Mouse (Mus musculus) ovary, postnatal 36 days (tissue): ENCODE measurements around the gene Smim1.

Source experiments
- DNase-seq: peaks from one replicate; pipeline ENCODE4 v3.0.0; 2022; ENCODE audit warnings: low spot score, mixed read lengths

Smim1 gene

GRCm38 (mm10) chr4:154025641-154026440 is at the start of gene Smim1:
Smim1 (minus strand) TSS chr4:154026230.
- peak; percentile 85 for DNase-seq

DNA sequence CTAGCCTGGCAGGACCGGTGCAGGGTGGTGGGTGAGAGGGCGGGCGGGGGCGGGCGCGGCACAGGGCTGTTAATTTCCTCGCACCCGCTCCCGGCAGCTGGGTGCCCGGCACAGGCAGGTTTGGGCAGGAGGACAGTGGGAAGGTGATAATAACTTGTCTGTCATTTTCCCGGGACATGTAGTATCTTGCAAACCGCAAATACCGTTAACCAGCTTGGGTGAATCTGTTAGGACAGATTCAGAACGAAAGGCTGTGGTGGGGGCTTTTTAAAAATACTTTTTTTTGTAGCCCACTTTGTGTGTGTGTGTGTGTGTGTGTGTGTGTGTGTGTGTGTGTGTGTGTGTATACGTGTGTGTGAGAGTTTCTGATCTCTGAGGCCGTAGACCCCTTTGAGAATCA is 45.9 kb upstream of the Smim1 start:
- DNase-seq: no peak

GRCm38 (mm10) chr4:154071521-154071920 is 45.5 kb upstream of the Smim1 start:
- no peak for DNase-seq

DNA sequence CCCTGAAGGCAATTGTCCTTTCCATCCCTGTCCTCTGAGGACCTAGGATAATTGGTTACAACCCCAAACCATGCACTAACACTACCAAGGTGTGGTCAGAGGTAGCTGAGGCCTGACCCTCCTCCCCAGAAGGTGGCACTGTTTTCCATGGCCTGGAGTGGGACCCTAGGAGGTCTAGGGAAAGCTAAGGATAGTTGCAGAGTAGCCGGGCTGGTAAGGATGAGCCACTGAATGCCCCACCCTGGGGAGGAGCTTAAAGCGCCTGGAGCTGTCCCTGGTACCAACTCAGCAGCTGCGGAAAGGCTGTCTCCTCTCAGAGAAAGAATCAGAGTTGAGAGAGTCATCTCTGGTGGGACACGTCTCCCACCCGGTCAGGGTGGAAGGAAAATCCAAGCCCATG is 44.9 kb upstream of the Smim1 start:
- peak; percentile 36 for DNase-seq

DNA sequence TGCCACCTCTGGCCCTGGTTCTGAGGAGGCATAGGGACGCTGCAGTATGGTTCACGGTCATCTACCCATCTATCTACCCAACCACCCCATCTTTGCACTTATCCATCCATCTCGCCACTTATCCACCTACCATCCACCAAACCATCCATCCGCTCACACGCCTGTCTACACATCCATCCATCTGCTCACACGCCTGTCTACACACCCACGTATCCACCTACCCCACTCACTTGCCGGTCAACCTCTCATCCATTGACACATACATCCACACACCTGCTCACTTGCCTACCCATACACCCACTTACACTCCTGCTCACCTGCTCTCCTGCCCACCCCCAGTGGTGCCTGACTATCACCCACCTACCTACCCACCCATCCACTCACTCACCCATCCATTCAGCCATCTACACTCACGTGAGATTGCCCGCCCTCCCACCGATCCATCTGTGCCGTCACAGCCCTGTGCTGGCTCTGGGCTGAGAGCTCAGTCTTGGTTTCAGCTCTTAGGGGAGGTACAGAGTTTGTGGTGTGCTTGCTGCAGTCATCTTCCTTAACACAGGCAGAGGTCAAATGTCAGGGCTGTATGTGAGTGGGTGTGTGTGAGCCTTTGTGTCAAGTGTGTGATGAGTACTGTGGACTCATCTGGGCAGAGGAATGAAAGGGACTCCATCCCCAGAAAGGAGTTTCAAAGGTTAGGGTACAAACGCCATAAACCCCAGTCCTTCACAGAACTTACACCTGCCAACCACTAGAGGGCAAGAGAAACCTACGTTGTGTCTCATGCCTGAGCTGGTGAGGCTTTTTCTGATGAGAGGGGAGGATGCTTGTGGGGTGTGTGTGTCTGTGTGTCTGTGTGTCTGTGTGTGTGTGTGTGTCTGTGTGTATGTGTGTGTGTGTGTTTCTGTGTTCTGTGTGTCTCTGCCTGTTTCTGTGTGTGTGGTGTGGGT is 39.1 kb upstream of the Smim1 start:
- no peak for DNase-seq

DNA sequence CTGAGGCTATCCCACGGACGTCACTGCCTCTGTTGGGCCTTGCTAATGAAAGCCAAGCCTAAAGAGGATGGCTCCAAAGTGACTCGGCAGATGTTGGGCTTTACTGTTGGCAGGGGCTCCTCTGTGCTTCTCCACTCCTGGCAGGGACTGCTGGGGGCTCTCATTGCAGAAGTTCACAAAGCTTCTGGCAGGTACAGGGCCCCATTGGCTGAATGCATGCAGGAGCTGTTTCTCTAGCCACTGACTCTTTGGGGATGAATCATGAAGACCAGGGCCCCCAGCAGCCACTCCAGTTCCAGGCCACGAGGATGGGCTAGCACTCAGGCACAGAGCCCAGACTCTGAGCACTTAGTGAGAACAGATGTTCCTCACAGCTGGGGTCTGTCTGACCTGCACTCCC is 31.7 kb upstream of the Smim1 start:
- DNase-seq: no peak

GRCm38 (mm10) chr4:154056661-154057060 is 30.6 kb upstream of the Smim1 start:
- DNase-seq: no peak

DNA sequence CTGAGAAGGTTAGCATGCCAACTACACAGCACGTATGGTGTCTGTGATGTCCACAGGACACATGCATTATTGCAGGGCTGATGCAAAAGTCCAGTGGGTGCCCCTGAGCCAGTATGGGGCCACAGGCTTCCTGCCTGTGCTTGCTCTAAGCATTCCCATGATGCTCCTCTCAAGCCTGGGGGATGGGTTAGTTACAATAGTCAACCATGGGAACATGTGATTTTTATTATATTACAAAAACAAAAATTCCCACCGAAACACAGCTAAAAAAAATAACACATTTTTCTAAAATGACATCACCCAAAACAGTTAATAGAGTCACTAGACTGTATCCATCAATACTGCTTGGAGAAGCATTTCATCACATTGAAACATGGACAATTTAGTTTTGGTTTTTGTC is 30.0 kb upstream of the Smim1 start:
- DNase-seq: no peak

GRCm38 (mm10) chr4:154055482-154055881 is 29.5 kb upstream of the Smim1 start:
- DNase-seq: no peak

DNA sequence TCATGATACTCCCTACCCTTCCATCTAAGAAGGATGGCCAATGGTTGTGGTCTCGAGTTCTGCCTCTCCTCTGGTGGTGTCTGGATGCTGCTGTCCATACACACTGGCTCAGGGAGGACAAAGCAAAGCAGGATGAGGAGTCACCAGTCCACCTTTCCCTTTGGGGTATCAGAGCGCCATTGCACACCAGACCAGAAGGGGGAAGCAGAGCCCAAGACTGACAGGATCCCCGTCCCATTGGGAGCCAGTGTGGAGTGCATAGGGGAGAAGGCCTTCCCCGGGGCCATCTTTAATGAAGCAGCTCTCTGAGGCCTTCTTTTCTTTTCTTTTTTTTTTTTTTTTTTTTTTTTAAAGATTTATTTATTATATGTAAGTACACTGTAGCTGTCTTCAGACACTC is 27.0 kb upstream of the Smim1 start:
- DNase-seq: no peak

DNA sequence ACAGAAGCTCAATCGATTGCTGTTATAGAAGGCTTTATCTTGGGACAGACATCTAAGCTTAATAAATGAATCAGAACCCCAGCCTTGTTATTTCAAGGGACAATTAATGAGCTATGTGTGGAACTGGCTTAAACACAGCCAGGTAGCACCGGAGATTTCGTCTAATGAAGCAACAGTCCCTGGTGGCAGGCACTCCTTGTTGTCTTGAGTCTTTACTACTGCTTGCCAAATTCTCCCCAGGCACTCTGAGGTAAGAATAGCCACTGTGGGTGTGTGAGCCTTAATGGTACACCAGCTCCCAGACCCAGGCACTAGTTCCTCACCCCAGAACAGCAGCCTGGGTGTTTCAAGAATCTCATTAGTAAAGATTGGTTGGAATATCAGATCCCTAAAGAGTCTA is 25.4 kb upstream of the Smim1 start:
- no peak for DNase-seq

DNA sequence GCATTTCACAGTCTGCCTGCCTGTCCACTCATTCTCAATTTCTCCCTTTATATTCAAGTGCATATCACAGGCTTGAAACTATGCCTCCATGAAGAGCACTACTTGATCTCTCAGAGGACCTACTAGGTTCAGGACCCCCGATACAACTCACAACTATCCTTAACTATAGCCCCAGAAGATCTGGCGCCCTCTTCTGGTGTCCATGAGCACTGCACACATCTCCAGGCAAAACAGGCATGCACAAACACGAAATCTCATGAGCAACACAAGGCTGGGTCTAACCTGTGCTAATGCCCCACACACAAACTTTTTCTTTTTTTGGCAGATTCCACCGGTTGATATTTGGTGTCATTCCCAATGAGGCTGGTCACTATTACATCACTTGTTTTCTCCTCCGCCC is 19.8 kb upstream of the Smim1 start:
- no peak for DNase-seq

DNA sequence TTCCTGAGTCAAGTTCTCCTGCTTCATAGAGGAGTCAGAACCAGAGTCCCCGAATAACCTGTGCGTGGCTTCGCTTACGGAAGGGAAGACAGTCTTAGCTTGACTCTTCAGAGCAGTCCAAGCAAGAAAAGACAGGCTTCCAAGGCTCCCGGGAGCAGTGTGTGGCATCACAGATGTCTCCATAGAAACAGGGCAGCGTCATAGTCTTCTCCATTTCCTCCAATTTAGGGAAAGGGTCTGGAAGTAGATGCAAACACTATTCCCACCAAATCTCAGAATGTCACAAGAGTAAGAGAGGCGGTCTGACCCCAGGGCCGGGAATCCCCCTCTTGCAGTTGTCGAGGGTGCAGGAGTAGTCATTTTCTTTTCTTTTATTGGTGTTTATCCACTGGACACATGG is 16.5 kb upstream of the Smim1 start, which contains the start of gene Ccdc27:
Ccdc27 (minus strand) TSS at position 101 of the 400 bp plus-strand sequence.
- no peak for DNase-seq

DNA sequence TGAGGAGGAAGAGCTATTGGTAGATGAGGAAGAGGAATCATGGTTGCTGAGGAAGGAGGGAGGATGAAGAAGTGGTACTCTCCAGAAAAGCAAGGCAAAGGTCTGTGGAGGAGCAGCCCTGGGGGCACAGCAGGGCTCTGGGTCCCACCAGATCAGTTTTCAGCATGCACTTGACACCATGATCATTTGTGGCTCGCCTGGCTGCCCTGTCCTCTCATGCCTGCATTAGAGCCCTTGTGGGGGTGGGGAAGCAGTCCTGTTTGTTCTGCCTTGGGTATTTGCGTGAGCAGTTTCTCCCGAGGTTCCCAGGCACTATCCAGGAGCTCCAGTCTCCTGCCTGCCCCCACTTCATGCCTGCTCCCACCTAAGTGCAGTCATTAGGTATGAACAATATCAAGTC is 11.1 kb upstream of the Smim1 start:
- no peak for DNase-seq

DNA sequence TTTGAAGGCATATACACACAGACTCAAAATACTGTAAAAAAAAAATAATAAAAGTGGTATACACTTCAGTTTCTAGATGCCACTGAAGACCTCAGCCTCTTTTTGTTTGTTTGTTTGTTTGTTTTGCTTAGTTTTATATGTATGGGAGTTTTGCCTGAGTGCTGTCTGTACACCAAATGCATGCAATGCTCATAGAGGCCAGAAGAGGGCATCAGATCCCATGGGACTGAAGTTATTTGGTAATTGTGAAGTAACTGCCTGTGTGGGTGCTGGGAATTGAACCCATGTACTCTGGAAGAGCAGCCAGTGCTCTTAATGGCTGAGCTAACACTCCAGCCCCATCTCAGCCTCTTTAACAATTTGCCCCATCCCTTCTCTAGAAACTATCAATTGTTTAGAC is 2.6 kb upstream of the Smim1 start:
- DNase-seq: no peak

- no peak for DNase-seq
Measured at GRCm38 (mm10) chr4:154028066-154028465, 2.0 kb upstream of the Smim1 start.

DNA sequence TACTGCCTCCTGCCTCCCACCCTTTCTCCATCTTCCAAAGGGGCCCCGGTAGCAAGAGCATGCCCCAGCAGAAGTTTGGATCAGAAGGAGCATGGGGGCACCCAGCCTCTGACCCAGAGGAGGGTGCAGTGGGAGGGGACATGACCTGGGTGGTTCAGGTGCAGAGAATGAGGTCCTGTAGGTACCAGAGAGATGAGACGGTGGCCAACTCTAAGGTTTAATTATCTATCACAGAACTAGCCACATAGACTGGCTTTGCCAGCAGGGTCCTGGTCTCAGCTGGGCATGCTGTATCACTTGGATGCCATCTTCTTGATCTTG is 371 bp upstream of the Smim1 start:
- no peak for DNase-seq

DNA sequence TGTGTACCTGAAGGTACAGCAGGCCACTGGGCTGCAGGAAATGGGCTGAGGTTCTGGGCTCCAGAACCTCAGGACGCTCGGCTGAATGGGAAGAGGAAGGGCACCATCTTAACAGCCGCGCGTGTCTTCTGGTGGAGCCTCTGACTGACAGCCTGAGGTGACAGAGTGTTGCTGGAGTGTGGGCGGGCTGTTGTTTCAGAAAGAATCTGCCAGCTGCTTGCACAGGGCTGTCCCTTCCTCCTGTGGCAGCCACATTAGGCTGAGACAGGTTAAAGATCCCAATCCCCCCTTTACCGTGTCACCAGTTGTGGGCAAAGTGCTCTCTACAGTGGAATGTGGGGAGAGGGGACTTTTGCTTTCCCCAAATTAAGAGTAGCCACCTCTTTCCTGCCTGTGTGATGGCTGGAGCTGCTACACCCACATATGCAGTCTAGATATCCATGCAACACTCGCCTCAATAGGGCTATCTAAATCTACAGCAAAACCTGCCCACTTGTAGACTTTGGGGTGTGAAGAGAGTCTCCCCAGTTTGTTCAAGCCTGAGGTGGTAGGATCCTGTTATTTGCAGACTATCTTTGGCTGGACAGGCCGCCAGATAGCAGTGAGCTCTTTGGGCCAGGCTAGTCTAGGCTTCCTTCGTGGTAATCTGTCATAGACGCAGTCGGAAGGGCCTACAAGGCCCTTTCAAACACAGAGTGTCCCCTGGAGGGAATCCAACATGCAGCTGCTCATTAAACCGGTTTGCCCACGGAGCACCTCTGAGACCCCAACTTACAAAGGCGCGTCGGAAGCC is 1.1 kb downstream of the Smim1 start:
- DNase-seq: no peak

DNA sequence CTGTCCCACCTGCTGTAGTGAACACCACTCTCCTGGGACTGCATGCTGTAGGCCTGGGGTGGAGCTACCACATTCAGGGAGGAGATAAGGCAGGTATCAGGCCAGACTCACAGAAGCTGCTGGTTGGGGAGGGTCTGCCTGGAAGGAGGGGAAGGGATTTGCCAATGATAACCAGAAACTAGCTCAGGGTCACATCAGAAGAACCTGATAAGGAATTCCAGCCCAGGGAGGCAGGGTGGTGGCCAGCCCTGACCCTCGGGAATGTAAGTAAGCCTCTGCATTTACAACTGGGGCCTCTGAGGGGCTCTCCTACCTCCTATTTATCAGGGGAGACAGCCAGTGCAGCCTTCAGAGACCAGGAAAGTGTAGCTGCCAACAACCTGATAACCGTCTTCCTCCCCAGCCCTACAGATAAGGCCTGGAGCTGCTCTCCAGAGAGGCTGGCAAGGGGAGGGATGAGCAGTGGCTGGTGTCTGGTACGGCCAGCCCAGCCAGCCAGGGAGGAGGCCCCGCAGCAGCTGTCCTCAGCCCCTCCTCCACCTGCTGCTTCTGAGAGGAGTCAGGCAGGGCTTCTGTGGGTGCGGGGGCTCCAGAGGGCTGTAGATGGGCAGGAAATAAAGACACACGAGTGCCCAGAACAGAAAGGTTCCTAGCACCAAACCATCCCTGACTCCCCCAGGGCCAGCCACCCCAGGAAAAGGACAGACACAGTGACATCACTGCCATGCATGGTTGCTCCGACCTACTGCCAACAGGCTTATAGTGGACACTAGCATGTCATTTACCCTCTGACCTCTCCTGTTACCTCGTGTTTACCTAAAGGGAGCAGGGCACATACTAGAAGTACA is 2.1 kb downstream of the Smim1 start:
- DNase-seq: peak; percentile 60

DNA sequence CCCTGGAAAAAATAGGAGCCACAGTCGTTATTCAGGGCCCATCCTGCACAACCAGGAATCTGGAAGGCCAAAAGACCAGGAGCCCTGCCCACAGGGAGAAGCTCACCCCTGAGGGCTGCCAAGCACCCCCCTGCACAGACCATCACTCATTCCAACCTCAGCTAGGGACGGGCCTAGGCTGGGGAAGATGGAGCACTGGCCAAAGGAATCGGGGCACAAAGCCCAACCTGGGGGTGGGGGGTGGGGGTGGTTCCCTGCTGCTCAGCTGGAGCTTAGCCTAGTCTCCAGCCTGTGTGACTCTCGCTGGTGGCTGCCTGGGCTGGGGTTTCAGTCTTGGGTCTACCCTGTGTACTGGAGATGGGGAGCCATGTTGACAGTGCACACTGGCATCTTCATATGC is 3.2 kb downstream of the Smim1 start:
- no peak for DNase-seq

- DNase-seq: peak; percentile 61
Measured at GRCm38 (mm10) chr4:154022407-154022806, 3.6 kb downstream of the Smim1 start.
